Mouse (Mus musculus): ENCODE results near the gene Kidins220.

The Kidins220 gene

DNA sequence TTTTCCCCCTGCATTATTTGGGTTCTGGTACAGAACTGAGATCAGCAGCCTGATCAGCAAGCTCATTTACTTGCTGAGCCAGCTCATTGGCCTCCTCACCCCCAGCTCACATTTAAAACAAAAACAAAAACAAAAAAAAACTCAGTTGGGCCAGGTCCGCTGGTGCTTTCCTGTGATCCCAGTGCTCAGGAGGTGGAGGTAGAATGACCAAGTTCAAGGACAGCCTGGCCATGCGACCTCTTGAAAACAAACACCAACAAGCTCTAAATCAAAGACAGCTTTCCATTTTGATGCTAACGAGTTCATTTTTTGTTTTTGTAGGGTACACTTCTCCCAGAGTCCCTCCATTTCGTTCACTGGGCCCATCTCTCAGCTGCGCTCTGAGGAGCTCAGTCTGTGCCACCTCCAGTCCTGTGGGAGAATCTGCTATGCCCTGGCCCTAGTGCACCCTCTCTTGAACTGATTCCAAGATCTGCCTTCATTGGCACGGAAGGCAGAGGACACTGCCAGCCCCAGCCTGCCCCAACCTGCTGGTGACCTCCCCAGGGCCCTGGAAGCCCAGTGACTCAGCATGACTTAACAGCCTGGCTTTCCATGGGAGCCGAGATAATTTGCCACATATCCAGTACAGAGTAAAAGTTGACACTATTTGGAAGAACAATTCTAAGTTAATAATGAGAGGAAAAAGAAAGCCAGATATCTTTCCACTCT, 135.4 kb downstream of the Kidins220 start:
- no peak for DNase-seq (ENCODE audit: low read depth, low spot score)

DNA sequence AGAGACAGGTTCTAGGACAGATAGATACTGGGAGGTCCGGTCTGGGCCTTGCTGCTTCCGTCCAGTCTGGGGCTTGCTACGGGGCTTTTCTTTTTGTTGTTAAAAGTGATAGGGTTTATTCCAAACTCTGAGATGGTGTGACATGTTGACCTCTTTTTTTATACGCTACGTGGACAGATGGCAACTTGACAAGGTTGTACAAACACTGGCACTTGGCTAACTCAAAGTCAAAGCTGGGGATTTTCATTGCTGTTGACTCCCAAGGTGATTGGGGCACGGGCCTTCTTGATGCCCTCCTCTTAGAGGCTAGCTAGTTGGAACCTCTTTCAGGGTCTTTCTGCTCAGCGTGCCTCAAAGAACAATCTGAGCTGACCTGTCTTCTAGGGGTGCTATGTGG, 136.0 kb downstream of the Kidins220 start:
- no peak for DNase-seq (ENCODE audit: low read depth, low spot score)
